Mouse (Mus musculus) forebrain, embryonic 10.5 days (tissue): Measurements from ENCODE around the gene Olfr1356. TPM values are rescaled to one million over a fixed set of nuclear protein-coding genes. Genes with fewer than 3 reads are reported as not detected.
"Not testable (repeated sequence)": the region's sequence is repeated elsewhere in the genome, so short reads cannot be mapped to it uniquely, and the experiment has no call there.

Experiments
- DNase-seq: peaks from one replicate; pipeline ENCODE4 v3.0.0-alpha.2; 2017; ENCODE audit warnings: low spot score; ENCODE audit errors: extremely low spot score
- H3K27ac ChIP-seq: fragments of 300-500 bp; sonication (generic); 2 replicates; pipeline ENCODE4 v1.5.1; 2016; ENCODE audit warnings: mild to moderate bottlenecking
- H3K27me3 ChIP-seq: fragments of 300-500 bp; sonication (generic); 2 replicates; pipeline ENCODE4 v1.6.1; 2016; ENCODE audit warnings: mild to moderate bottlenecking; ENCODE audit not compliant: poor library complexity, severe bottlenecking
- H3K36me3 ChIP-seq: fragments of 300-500 bp; sonication (generic); replicated peaks from 2 replicates; pipeline ENCODE4 v1.6.1; 2016; ENCODE audit warnings: mild to moderate bottlenecking, moderate library complexity
- H3K4me1 ChIP-seq: fragments of 300-500 bp; sonication (generic); 2 replicates; pipeline ENCODE4 v1.6.1; 2016
- H3K4me3 ChIP-seq: fragments of 300-500 bp; sonication (generic); 2 replicates; pipeline ENCODE4 v1.5.1; 2016; ENCODE audit warnings: mild to moderate bottlenecking, moderate library complexity
- H3K9me3 ChIP-seq: fragments of 300-500 bp; sonication (generic); 2 replicates; pipeline ENCODE4 v1.6.1; 2016; ENCODE audit warnings: mild to moderate bottlenecking, moderate library complexity
- WGBS: fragments of 180-500 bp; shearing (Covaris S2); methylation state at CpG from one replicate; pipeline ENCODE4 v1.1.7; 2016; 5-methylcytosine and 5-hydroxymethylcytosine counted together
- polyA plus RNA-seq: library from polyadenylated mRNA; unstranded; fragments of >200 nt; fragmentation: Nextera tagmentation; extraction: Ambion mirVana; gene quantifications from 2 replicates; pipeline ENCODE4 v1.2.1, GENCODE M21; 2016

Olfr1356 gene
- polyA plus RNA-seq, result not detected in 2 replicates

DNA sequence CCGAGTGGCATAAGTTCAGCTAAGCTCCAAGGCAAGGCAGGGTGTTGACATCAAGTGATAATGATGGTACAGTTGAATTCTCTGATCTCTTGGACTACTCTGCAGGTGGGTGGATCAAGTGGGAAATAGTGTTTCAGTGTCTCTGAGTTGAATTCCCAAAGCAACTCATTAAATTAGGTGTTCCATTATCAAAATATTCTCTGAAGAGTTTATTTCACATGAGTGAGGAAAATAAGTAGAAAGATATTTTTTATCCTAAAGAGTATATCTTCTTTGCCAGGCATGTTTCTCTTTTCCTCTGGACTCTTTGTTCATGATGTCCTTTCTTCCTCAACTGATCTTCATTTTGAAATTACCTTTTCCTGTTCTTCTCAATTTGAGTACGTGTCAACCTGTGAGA lies at the start of gene Olfr1356:
Olfr1356 (minus strand) TSS at position 101 of the 400 bp plus-strand sequence.
- no peaks in the 10 kb centered on the region for H3K4me1 ChIP-seq
- H3K27me3 ChIP-seq, result no peaks in the 10 kb centered on the region
- H3K4me3 ChIP-seq, result no peak within 1 kb of the TSS
- no peaks in the 10 kb centered on the region for H3K36me3 ChIP-seq
- 85% methylated on average over 2 of the region's 2 CpGs for WGBS
- H3K27ac ChIP-seq, result no peak within 1 kb of the TSS
- DNase-seq, result no peak
- H3K9me3 ChIP-seq, result 0 out of 2 replicates have a peak, but pooled peaks cover 4% of the 10 kb centered on the region

DNA sequence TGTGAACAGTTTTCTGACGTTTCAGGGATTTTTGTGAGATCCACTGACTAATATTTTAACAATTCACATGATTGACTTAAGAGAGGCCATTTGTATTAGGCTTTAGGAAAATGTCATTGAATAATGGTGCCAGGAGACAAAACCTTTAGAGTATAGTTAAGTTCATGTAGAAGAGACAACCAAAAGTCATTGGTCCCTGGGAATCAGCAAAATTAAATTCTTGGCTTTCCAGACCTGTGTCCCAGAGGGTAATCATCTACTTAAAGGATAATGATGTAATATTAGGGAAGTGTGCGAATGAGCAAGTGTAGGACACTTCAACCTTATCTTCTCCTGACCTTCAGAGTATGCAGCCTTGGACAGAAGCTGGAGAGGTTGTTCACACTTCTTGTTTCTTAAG lies 23.3 kb upstream of the Olfr1356 start, which contains the start of gene Olfr1355:
Olfr1355 (plus strand) TSS at position 301 of the 400 bp plus-strand sequence.
- Histone ChIP-seq H3K9me3 (peaks cover 6% of the 10 kb centered on the region), H3K4me3 (no peak within 1 kb of the TSS), H3K4me1 (no peaks in the 10 kb centered on the region), H3K27me3 (no peaks in the 10 kb centered on the region), H3K36me3 (no peaks in the 10 kb centered on the region), H3K27ac (no peak within 1 kb of the TSS)
- WGBS, result 82% methylated on average over 2 of the region's 2 CpGs
- no peak for DNase-seq

GRCm38 (mm10) chr10:78840456-78840855 lies 11.5 kb downstream of the Olfr1356 start:
- not testable (repeated sequence) for H3K27me3 ChIP-seq, H3K4me3 ChIP-seq, DNase-seq, H3K36me3 ChIP-seq, H3K9me3 ChIP-seq, H3K27ac ChIP-seq, H3K4me1 ChIP-seq
- WGBS, result 94% methylated on average over 12 of the region's 12 CpGs

DNA sequence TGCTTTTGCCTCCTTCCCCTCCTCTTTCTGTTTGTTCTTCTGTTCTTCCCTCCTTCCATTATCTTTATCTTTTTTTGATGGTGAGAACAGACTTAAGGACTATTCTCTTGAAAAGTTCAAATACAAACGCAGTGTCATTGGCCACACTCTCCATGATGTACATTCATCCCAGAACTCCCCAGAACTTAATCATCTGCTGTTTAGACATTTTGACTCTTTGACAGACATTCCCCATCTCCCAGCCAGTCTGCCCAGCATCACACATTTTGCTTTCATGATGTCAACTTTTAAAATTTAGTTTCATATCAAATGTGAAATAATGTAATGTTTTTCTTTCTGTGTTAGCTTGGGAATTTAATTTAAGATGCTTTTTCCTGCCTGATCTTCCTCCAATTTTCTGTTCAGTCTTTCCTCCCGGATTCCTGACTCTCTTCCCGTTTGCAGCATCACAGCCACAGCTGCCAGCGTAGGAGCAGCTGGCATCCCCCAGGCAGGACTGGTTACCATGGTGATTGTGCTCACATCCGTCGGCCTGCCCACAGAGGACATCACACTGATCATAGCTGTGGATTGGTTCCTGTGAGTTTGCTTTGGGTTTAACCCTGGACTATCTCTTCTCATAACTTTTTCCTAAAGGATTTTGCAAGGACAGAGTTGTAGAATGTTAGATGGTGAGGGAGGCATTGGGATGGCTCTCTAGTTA lies 39.5 kb downstream of the Olfr1356 start:
- no peaks in the 10 kb centered on the region for H3K4me1 ChIP-seq
- no peak overlapping the region for H3K27ac ChIP-seq
- no peak overlapping the region for H3K4me3 ChIP-seq
- WGBS, result 75% methylated on average over 6 of the region's 6 CpGs
- no peaks in the 10 kb centered on the region for H3K36me3 ChIP-seq
- no peaks in the 10 kb centered on the region for H3K27me3 ChIP-seq
- H3K9me3 ChIP-seq, result no peaks in the 10 kb centered on the region
- no peak for DNase-seq

DNA sequence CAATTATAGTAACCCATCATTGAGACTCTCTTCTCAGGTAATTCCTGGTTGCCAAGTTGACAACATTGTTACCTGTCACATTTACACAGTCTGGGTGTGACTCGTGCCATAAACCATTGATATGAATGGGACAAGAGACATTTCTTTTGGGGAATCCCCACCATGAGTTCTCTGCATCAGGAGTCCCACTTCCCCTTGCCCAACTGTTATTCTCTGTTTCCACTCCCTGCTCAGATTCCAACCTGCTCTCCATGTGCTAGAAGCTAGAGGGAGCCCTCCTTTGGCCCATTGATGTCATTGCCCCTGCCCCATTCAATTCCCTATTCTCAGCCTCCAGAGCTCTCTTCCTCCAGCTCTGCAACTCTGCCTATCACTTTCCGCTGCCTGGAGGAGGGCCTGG lies 50.5 kb downstream of the Olfr1356 start:
- no peak overlapping the region for H3K4me3 ChIP-seq
- H3K9me3 ChIP-seq, result no peaks in the 10 kb centered on the region
- no peaks in the 10 kb centered on the region for H3K36me3 ChIP-seq
- DNase-seq, result no peak
- WGBS, result 85% methylated on average over 2 of the region's 2 CpGs
- H3K27ac ChIP-seq, result no peak overlapping the region
- no peaks in the 10 kb centered on the region for H3K27me3 ChIP-seq
- H3K4me1 ChIP-seq, result no peaks in the 10 kb centered on the region

Other genes with a start within 250 kb of the Olfr1356 start
- not detected in 2 replicates for gene Olfr1357, start 234.1 kb downstream of the Olfr1356 start, polyA plus RNA-seq
- not detected in 2 replicates for gene Casp14, start 133.9 kb downstream of the Olfr1356 start, polyA plus RNA-seq
- gene Ccdc105, start 99.1 kb downstream of the Olfr1356 start, polyA plus RNA-seq, result 0.15 and 0.19 TPM in 2 replicates
- gene Slc1a6, start 71.7 kb downstream of the Olfr1356 start, polyA plus RNA-seq, result 1.5 and 1.9 TPM in 2 replicates
- not detected in 2 replicates for gene Olfr1355, start 23.4 kb upstream of the Olfr1356 start, polyA plus RNA-seq
- gene Olfr1354, start 61.0 kb upstream of the Olfr1356 start, polyA plus RNA-seq, result not detected in 2 replicates
- not detected in 2 replicates for gene Olfr8, start 98.5 kb upstream of the Olfr1356 start, polyA plus RNA-seq
- not detected in 2 replicates for gene Olfr1353, start 111.1 kb upstream of the Olfr1356 start, polyA plus RNA-seq
- gene Olfr1352, start 128.9 kb upstream of the Olfr1356 start, polyA plus RNA-seq, result not detected in 2 replicates
- gene Olfr1351, start 160.3 kb upstream of the Olfr1356 start, polyA plus RNA-seq, result not detected in 2 replicates
- gene Olfr57, start 176.6 kb upstream of the Olfr1356 start, polyA plus RNA-seq, result 0.12 TPM in 1 of 2 replicates, not detected in the other
- 25.8 TPM in 2 replicates for gene 2610008E11Rik, start 245.4 kb upstream of the Olfr1356 start, polyA plus RNA-seq